Mouse (Mus musculus) forebrain, embryonic 16.5 days (tissue): ENCODE results near the gene Me3. TPM values are rescaled to one million over a fixed set of nuclear protein-coding genes. Genes with fewer than 3 reads are reported as not detected.

Source experiments
- ATAC-seq: fragments of 200-750 bp; cut with Nextera tagmentation; 2 replicates; pipeline ENCODE4 v1.8.0; 2017; ENCODE audit warnings: mild to moderate bottlenecking, moderate library complexity
- H3K27ac ChIP-seq: fragments of 300-500 bp; sonication (generic); 2 replicates; pipeline ENCODE4 v1.5.1; 2014; ENCODE audit warnings: low read length, control low read depth
- H3K27me3 ChIP-seq: fragments of 300-500 bp; sonication (generic); replicated peaks from 2 replicates; pipeline ENCODE4 v1.6.1; 2014; ENCODE audit warnings: low read length; ENCODE audit not compliant: control insufficient read depth, insufficient read depth
- H3K36me3 ChIP-seq: fragments of 300-500 bp; sonication (generic); 2 replicates; pipeline ENCODE4 v1.6.1; 2014; ENCODE audit not compliant: control insufficient read depth, insufficient read depth
- H3K4me1 ChIP-seq: fragments of 300-500 bp; sonication (generic); replicated peaks from 2 replicates; pipeline ENCODE4 v1.6.1; 2014; ENCODE audit warnings: low read length; ENCODE audit not compliant: control insufficient read depth, insufficient read depth
- H3K4me2 ChIP-seq: fragments of 300-500 bp; sonication (generic); 2 replicates; pipeline ENCODE4 v1.6.1; 2014; ENCODE audit warnings: mild to moderate bottlenecking, low read length, control low read depth
- H3K4me3 ChIP-seq: fragments of 300-500 bp; sonication (generic); replicated peaks from 2 replicates; pipeline ENCODE4 v1.5.1; 2014; ENCODE audit warnings: mild to moderate bottlenecking, low read length, control low read depth
- H3K9ac ChIP-seq: fragments of 300-500 bp; sonication (generic); replicated peaks from 2 replicates; pipeline ENCODE4 v1.6.1; 2014; ENCODE audit warnings: low read depth, low read length, control low read depth
- H3K9me3 ChIP-seq: fragments of 300-500 bp; sonication (generic); 2 replicates; pipeline ENCODE4 v1.6.1; 2016; ENCODE audit warnings: low read length; ENCODE audit not compliant: control insufficient read depth
- WGBS: fragments of 180-500 bp; shearing (Covaris S2); extraction: QIAGEN DNeasy Blood & Tissue Kit; methylation state at CpG from one replicate; pipeline ENCODE4 v1.1.7; 2014; 5-methylcytosine and 5-hydroxymethylcytosine counted together
- polyA plus RNA-seq: library from polyadenylated mRNA; unstranded; fragments of >200 nt; fragmentation: Nextera tagmentation; extraction: Ambion mirVana; gene quantifications from 2 replicates; pipeline ENCODE4 v1.2.1, GENCODE M21; 2015

Me3 gene
- polyA plus RNA-seq, 1 experiment from 2014 or later, result 6.5 TPM

DNA sequence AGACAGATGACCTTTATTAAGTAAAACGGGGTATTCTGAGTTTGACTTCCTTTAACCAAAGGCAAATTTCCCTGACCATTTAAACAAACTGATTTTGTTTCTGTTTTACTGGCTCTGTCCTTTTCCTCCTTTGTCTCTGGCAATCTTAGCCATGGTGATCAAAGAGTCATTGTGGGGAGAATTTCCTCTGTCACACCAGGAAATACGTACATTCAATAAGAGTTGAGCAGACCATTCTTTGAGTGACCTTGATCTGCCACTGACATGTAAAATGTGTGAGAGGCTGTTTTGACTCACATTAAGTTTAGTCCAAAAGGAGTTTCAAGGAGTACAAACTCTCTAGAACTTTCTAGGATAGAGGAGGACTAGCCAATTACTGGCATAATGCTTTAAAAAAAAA lies 117.0 kb downstream of the Me3 start:
- H3K4me3 ChIP-seq, result no peak overlapping the region
- H3K9ac ChIP-seq, result no peak overlapping the region
- no peak overlapping the region for H3K27ac ChIP-seq
- H3K36me3 ChIP-seq, result no peaks in the 10 kb centered on the region
- ATAC-seq, result no peak
- no peaks in the 10 kb centered on the region for H3K27me3 ChIP-seq
- 39% methylated on average over 2 of the region's 2 CpGs for WGBS
- no peaks in the 10 kb centered on the region for H3K9me3 ChIP-seq
- peaks cover 6% of the 10 kb centered on the region; the same call in 1 of the 2 replicates for H3K4me1 ChIP-seq
- H3K4me2 ChIP-seq, result no peak overlapping the region

DNA sequence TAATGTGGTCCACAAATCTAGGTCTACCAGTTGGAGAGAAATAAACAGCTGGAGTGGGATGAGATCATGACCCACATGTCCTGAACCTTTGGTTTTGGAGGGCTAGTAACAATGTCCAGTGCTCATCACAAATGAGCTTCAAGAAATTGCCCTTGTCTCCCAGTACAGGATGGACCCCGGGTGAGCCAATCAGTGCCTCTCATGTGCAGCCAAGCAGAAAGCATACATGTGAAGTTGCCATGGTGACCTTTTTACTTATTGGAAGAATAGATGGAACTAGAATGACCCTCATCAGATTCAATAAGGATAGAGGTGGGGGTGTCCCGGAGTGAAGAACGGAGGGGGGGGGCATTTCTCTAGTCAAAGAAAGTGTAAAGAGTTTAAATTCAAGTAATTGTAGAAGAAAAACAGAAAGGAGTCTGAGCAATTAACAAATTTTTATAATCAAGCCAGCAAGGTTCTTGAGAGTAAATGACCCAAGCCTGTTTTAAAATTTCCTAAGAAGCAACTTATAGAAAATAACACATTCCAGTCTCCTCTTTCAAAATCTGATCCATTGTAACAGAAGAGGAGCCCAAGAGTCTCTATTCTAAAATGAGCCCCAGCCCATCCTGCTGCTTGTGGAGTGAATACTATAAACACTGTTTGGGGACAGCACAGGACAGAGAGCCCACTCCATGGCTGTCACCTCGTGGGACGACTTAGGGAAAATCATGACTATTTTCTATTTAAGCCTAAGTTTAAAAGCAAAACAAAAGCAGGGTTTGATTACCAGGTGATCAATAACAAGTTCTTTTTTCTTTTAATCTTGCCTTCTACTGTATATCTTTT lies 134.7 kb downstream of the Me3 start:
- H3K27ac ChIP-seq, result no peak overlapping the region
- no peaks in the 10 kb centered on the region for H3K36me3 ChIP-seq
- peak; percentile 52 for ATAC-seq
- 1% methylated on average over 5 of the region's 5 CpGs for WGBS
- H3K4me1 ChIP-seq, result peaks cover 8% of the 10 kb centered on the region; the same call in 1 of the 2 replicates
- H3K9me3 ChIP-seq, result no peaks in the 10 kb centered on the region
- no peak overlapping the region for H3K4me3 ChIP-seq
- no peak overlapping the region for H3K4me2 ChIP-seq
- H3K27me3 ChIP-seq, result no peaks in the 10 kb centered on the region
- H3K9ac ChIP-seq, result no peak overlapping the region

DNA sequence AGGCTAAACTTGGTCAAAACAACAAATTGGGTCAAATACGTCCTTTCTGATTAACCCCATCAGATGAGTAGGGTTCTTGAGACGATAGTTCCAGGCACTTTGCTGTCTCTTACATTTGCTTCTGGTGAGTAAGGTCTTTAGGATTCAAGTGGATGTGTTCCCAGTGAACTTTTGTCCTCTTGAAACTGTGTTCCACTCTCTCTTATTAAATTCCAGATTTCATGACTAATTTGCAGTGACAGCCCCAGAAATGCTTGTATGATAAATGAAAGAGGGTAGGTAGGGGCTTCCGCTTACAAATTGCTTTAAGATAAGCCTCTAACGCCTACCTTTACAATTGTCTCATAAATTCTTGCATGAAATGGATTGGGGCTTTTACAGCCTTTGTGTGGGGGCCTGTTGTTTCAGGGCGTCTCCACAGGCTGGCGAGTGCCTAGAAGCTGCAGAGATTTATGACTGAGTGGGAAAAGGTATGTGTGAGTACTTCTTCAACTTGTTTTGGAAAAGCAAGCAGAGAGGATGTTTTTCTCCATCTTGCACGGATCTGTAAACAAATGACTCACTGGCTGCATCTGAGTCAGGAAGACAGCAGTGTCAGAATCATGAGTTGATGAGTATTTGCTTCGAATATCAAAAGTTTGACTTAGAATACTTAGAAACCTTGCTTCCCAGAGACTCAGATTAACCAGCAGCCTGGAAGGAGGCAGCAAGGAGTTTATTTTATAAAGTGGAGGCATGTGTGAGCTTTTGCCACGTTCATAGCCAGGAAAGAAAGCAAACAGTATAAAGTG lies 137.1 kb downstream of the Me3 start:
- ATAC-seq, result no peak; the same call in 1 of the 2 replicates
- Histone ChIP-seq H3K27me3 (no peaks in the 10 kb centered on the region), H3K36me3 (no peaks in the 10 kb centered on the region), H3K4me3 (no peak overlapping the region), H3K9me3 (no peaks in the 10 kb centered on the region), H3K4me1 (peaks cover 11% of the 10 kb centered on the region; the same call in 1 of the 2 replicates), H3K9ac (no peak overlapping the region), H3K4me2 (no peak overlapping the region), H3K27ac (no peak overlapping the region)
- 52% methylated on average over 9 of the region's 9 CpGs for WGBS

DNA sequence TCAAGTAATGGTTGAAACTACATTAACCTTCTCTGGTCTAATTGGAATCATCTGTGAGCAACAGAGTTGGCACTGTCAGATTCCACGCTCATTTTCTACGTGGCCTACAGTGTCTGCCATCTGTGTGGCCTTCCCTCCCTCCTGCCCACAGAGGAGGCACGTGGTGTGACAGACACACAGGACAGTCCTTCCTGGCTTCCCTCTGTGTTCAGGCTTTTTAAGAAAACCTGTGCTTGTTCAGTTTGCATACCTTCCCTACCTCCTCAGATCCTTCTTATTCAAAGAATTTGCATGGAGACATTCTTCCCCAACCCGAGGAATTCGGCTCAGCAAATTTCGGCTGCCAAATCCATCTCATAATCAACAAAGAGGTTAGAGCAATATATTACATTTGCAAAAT lies 137.8 kb downstream of the Me3 start:
- H3K4me1 ChIP-seq, result peaks cover 11% of the 10 kb centered on the region; the same call in 1 of the 2 replicates
- no peaks in the 10 kb centered on the region for H3K9me3 ChIP-seq
- H3K36me3 ChIP-seq, result no peaks in the 10 kb centered on the region
- H3K4me3 ChIP-seq, result no peak overlapping the region
- no peak overlapping the region for H3K4me2 ChIP-seq
- 36% methylated on average over 6 of the region's 6 CpGs for WGBS
- no peak overlapping the region for H3K9ac ChIP-seq
- peak; percentile 68 for ATAC-seq
- no peaks in the 10 kb centered on the region for H3K27me3 ChIP-seq
- H3K27ac ChIP-seq, result no peak overlapping the region

DNA sequence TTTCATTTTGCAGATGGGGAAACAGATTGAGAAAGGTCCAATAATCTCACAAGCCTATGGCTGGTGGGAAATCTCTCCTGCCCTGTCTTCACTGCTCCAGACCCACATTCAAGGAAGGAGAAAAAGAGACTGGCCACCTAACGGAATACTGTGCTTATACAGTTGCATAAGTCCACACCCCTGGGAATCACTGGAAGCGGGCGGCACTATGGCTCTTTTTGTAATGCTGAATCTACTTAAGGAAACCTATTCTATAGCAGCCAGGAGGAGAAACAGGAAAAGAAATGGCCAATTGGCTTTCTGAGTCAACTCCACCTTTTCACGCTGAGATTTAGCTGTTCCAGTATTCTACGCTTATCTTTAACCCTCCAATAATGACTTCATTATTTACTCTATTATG lies 140.7 kb downstream of the Me3 start:
- Histone ChIP-seq H3K27ac (no peak overlapping the region), H3K9me3 (no peaks in the 10 kb centered on the region), H3K9ac (no peak overlapping the region), H3K27me3 (no peaks in the 10 kb centered on the region), H3K4me2 (no peak overlapping the region), H3K4me3 (no peak overlapping the region), H3K36me3 (no peaks in the 10 kb centered on the region), H3K4me1 (0 out of 2 replicates have a peak, but pooled peaks cover 8% of the 10 kb centered on the region)
- no peak for ATAC-seq
- WGBS, result 82% methylated on average over 5 of the region's 5 CpGs

DNA sequence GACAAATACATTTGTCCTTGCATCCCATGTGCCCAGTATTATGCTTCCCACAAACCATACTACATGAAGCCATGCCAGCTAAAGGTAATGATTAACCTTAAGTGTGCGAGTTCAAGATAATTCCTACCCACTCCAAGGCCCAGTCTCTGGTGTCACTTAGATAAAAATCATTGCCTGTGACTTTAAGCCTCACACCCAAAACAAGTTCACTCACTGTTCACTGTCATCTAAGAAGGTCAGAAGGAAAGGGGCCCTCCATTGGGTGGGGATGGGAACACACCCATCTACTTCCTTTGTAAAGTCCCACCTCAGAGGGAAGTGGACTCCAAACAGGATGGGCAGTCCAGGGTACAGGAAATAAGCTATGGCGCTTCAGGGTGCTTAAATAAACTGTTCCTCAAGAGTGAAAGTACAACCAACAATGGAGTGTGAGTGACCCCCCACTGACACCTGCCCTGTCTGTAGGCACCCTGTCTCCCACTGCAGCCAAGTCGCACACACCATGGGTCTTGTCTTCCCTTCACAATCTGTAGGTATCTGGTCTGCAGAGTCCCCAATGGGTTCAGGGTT lies 141.2 kb downstream of the Me3 start:
- no peaks in the 10 kb centered on the region for H3K9me3 ChIP-seq
- no peak for ATAC-seq
- 0 out of 2 replicates have a peak, but pooled peaks cover 8% of the 10 kb centered on the region for H3K4me1 ChIP-seq
- no peak overlapping the region for H3K9ac ChIP-seq
- H3K4me3 ChIP-seq, result no peak overlapping the region
- H3K27ac ChIP-seq, result no peak overlapping the region
- no peak overlapping the region for H3K4me2 ChIP-seq
- H3K27me3 ChIP-seq, result no peaks in the 10 kb centered on the region
- 59% methylated on average over 3 of the region's 3 CpGs for WGBS
- no peaks in the 10 kb centered on the region for H3K36me3 ChIP-seq

DNA sequence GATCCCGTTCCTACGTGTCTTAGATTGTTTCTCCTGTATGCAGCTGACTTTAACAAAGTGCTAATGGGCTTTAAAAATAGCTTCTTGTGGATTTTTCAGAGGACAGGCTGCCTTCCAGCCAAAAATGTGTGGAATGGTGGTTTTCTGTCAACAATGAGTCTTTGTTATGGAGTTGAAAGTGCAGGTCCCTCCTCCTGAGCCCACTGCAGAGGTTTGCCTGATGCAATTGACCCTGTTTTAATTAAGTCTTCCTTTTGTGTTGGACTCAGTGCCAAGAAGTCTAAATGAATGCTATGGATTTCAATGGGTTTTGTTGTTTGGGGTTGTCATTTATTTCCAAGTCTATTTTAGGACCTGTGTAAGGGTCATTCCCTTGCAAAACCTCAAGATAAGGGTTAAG lies 141.7 kb downstream of the Me3 start:
- no peaks in the 10 kb centered on the region for H3K9me3 ChIP-seq
- no peaks in the 10 kb centered on the region for H3K27me3 ChIP-seq
- H3K4me1 ChIP-seq, result 0 out of 2 replicates have a peak, but pooled peaks cover 8% of the 10 kb centered on the region
- H3K4me2 ChIP-seq, result no peak overlapping the region
- 3% methylated on average over 2 of the region's 2 CpGs for WGBS
- H3K27ac ChIP-seq, result no peak overlapping the region
- H3K36me3 ChIP-seq, result no peaks in the 10 kb centered on the region
- ATAC-seq, result no peak
- no peak overlapping the region for H3K9ac ChIP-seq
- H3K4me3 ChIP-seq, result no peak overlapping the region

DNA sequence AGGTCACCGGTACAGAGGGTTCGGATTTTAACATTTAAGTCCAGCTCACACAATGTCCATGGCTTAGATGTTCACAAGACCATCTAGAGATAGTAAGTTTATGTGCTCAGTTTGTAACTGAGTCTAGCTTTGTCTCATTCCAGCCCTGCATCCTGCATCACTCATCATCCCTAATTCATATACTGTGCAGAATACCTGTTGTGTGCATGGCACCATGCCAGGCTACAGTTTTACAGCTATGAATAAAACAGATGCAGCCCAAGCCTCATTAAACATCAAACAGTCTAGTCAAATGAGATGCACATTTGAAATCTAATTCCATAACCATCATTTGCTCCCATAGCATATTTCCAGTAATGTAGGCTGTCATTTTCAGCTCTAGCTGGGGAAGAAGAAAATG lies 143.7 kb downstream of the Me3 start:
- Histone ChIP-seq H3K4me3 (no peak overlapping the region), H3K4me2 (no peak overlapping the region), H3K27me3 (no peaks in the 10 kb centered on the region), H3K9ac (no peak overlapping the region), H3K36me3 (no peaks in the 10 kb centered on the region), H3K9me3 (no peaks in the 10 kb centered on the region), H3K27ac (no peak overlapping the region), H3K4me1 (0 out of 2 replicates have a peak, but pooled peaks cover 3% of the 10 kb centered on the region)
- ATAC-seq, result peak; percentile 61; the same call in 1 of the 2 replicates
- 91% methylated on average over 2 of the region's 2 CpGs for WGBS

DNA sequence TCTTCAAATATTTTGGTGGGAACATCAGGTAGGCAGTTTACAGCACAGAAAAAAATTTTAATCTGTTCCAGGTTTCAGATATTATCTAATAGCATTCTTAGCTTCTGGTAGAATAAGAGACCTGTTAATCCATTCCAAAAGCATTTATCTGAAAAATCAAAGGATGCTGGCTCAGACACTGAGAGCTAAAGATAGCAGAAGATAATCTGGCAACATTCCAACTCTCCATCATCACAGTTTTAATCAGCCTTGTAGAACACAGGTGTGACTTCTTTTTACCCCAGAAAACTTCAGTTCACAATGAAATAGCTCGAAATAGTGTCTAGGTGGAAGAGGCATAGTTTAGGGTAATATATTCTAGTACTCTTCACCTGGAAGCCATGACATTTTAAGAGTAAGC lies 149.2 kb downstream of the Me3 start:
- 56% methylated on average over 1 of the region's 1 CpGs for WGBS
- Histone ChIP-seq H3K27ac (no peak overlapping the region), H3K36me3 (no peaks in the 10 kb centered on the region), H3K9ac (no peak overlapping the region), H3K27me3 (no peaks in the 10 kb centered on the region), H3K4me2 (no peak overlapping the region), H3K4me1 (no peaks in the 10 kb centered on the region), H3K9me3 (no peaks in the 10 kb centered on the region), H3K4me3 (no peak overlapping the region)
- ATAC-seq, result no peak
